Mouse (Mus musculus) heart, postnatal 0 days (tissue): ENCODE results near the gene Gal3st4. TPM values are rescaled to one million over a fixed set of nuclear protein-coding genes. Genes with fewer than 3 reads are reported as not detected.
A peak's percentile ranks its signal among the peaks of the same experiment; 100 is the strongest.

ENCODE experiments used
- ATAC-seq: fragments of 200-750 bp; cut with Nextera tagmentation; 2 replicates; pipeline ENCODE4 v1.8.0; 2017; ENCODE audit warnings: low read depth, moderate number of reproducible peaks, moderate library complexity; ENCODE audit not compliant: insufficient read depth
- DNase-seq: peaks from one replicate; pipeline ENCODE4 v3.0.0-alpha.2; 2016; ENCODE audit warnings: low spot score
- H3K27ac ChIP-seq: fragments of 300-500 bp; sonication (generic); 2 replicates; pipeline ENCODE4 v1.5.1; 2014; ENCODE audit warnings: low read depth, mild to moderate bottlenecking
- H3K27me3 ChIP-seq: fragments of 300-500 bp; sonication (generic); 2 replicates; pipeline ENCODE4 v1.6.1; 2014; ENCODE audit warnings: low read length, mixed read lengths; ENCODE audit not compliant: control insufficient read depth, insufficient read depth
- H3K36me3 ChIP-seq: fragments of 300-500 bp; sonication (generic); replicated peaks from 2 replicates; pipeline ENCODE4 v1.6.1; 2014; ENCODE audit warnings: low read length, mixed read lengths; ENCODE audit not compliant: control insufficient read depth, insufficient read depth
- H3K4me1 ChIP-seq: fragments of 300-500 bp; sonication (generic); 2 replicates; pipeline ENCODE4 v1.6.1; 2014; ENCODE audit warnings: antibody characterized with exemption; ENCODE audit not compliant: control insufficient read depth, insufficient read depth
- H3K4me2 ChIP-seq: fragments of 300-500 bp; sonication (generic); 2 replicates; pipeline ENCODE4 v1.6.1; 2014; ENCODE audit warnings: low read depth, mild to moderate bottlenecking, low read length, moderate library complexity
- H3K4me3 ChIP-seq: fragments of 300-500 bp; sonication (generic); 2 replicates; pipeline ENCODE4 v1.5.1; 2014; ENCODE audit warnings: low read depth, low read length
- H3K9ac ChIP-seq: fragments of 300-500 bp; sonication (generic); replicated peaks from 2 replicates; pipeline ENCODE4 v1.6.1; 2014; ENCODE audit warnings: low read depth, low read length, mixed read lengths
- H3K9me3 ChIP-seq: fragments of 300-500 bp; sonication (generic); replicated peaks from 2 replicates; pipeline ENCODE4 v1.6.1; 2016; ENCODE audit warnings: low read length; ENCODE audit not compliant: control insufficient read depth
- CTCF ChIP-seq: IDR thresholded peaks from 2 replicates; pipeline ENCODE4 v1.5.1; 2016; ENCODE audit warnings: antibody characterized with exemption, control low read depth, low read depth
- EP300 ChIP-seq: IDR thresholded peaks from 2 replicates; pipeline ENCODE4 v1.6.1; 2016; ENCODE audit warnings: antibody characterized with exemption, low read depth
- WGBS: fragments of 180-500 bp; shearing (Covaris S2); extraction: QIAGEN DNeasy Blood & Tissue Kit; methylation state at CpG from one replicate; pipeline ENCODE4 v1.1.7; 2014; 5-methylcytosine and 5-hydroxymethylcytosine counted together
- polyA plus RNA-seq: library from polyadenylated mRNA; unstranded; fragments of >200 nt; fragmentation: Nextera tagmentation; extraction: Ambion mirVana; gene quantifications from 2 replicates; pipeline ENCODE4 v1.2.1, GENCODE M21; 2015
- total RNA-seq: library from RNA; depleted of rRNA; stranded (reverse); fragments of >200 nt; gene quantifications from 2 replicates; pipeline ENCODE4 v1.2.3, GENCODE M21; 2014; ENCODE audit warnings: low replicate concordance; rRNA removed

Gal3st4 gene
- total RNA-seq, result not detected in 2 replicates
- 0.47 and 0.60 TPM in 2 replicates for polyA plus RNA-seq

- no peak for DNase-seq
- WGBS, result 3% methylated on average over 12 of the region's 12 CpGs
- no peaks in the 10 kb centered on the region for H3K36me3 ChIP-seq
- H3K4me3 ChIP-seq, result peak within 1 kb of the TSS; percentile 4
- H3K9me3 ChIP-seq, result no peaks in the 10 kb centered on the region
- no peak within 1 kb of the TSS for H3K9ac ChIP-seq
- H3K4me1 ChIP-seq, result no peaks in the 10 kb centered on the region
- TF ChIP-seq CTCF (no peak), EP300 (no peak)
- H3K27ac ChIP-seq, result no peak within 1 kb of the TSS
- no peak for ATAC-seq
- peaks cover 13% of the 10 kb centered on the region for H3K27me3 ChIP-seq
- H3K4me2 ChIP-seq, result peak within 1 kb of the TSS; percentile 16
Measured at GRCm38 (mm10) chr5:138272409-138272923, at the start of gene Gal3st4. Gene Gal3st4 (minus strand): TSS chr5:138272840.

DNA sequence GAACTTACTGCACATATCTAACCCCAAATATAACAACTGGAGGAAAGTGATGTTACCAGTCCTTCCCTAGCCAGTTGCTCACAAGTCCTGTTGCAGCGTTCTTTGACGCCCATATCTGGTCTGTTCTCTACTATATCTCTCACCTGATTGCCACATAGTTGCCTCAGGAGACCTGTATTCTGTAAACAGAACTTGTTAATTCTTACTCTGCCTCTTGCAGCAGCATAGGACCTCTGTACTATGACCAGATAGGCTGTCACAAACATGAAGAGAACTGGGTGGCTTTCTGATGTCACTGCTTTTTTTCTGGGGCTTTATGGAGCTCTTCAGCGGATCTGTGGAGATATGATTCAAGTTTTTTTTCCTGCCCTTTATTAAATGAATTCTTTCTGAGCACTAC is 40.2 kb upstream of the Gal3st4 start:
- no peaks in the 10 kb centered on the region for H3K4me1 ChIP-seq
- no peak for ATAC-seq
- H3K9ac ChIP-seq, result no peak overlapping the region
- no peak overlapping the region for H3K4me3 ChIP-seq
- no peak for TF ChIP-seq EP300
- no peak for TF ChIP-seq CTCF
- H3K27me3 ChIP-seq, result no peaks in the 10 kb centered on the region
- no peak overlapping the region for H3K27ac ChIP-seq
- no peak overlapping the region for H3K4me2 ChIP-seq
- DNase-seq, result no peak
- no peaks in the 10 kb centered on the region for H3K9me3 ChIP-seq
- WGBS, result 69% methylated on average over 3 of the region's 3 CpGs
- H3K36me3 ChIP-seq, result no peaks in the 10 kb centered on the region

DNA sequence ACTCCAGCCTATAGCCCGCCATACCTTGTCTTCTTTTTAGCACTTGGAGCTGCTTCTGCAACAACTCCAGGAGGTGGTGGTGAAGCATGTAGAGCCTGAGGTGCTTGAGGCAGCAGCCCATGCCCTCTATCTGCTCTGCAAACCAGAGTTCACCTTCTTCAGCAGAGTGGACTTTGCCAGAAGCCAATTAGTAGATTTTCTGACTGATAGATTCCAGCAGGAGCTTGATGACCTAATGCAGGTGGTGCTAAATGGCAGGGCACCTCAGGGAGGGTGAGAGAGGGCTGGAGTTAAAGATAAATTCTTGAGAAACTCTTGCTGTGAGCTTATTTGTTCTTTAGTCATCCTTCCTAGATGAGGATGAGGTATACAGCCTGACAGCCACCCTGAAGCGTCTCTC is 27.0 kb upstream of the Gal3st4 start:
- Histone ChIP-seq H3K4me2 (no peak overlapping the region), H3K27ac (no peak overlapping the region), H3K4me1 (no peaks in the 10 kb centered on the region), H3K9ac (no peak overlapping the region), H3K27me3 (no peaks in the 10 kb centered on the region), H3K9me3 (no peaks in the 10 kb centered on the region), H3K36me3 (no peaks in the 10 kb centered on the region), H3K4me3 (no peak overlapping the region)
- ATAC-seq, result no peak
- TF ChIP-seq CTCF (no peak), EP300 (no peak)
- no peak for DNase-seq
- 75% methylated on average over 2 of the region's 2 CpGs for WGBS

- Histone ChIP-seq H3K36me3 (no peaks in the 10 kb centered on the region), H3K27me3 (no peaks in the 10 kb centered on the region), H3K4me3 (no peak overlapping the region), H3K4me1 (no peaks in the 10 kb centered on the region), H3K9me3 (no peaks in the 10 kb centered on the region), H3K27ac (no peak overlapping the region), H3K4me2 (no peak overlapping the region), H3K9ac (no peak overlapping the region)
- DNase-seq (no peak), ATAC-seq (no peak)
- TF ChIP-seq CTCF (no peak), EP300 (no peak)
Measured at GRCm38 (mm10) chr5:138294158-138294557, 21.5 kb upstream of the Gal3st4 start.

DNA sequence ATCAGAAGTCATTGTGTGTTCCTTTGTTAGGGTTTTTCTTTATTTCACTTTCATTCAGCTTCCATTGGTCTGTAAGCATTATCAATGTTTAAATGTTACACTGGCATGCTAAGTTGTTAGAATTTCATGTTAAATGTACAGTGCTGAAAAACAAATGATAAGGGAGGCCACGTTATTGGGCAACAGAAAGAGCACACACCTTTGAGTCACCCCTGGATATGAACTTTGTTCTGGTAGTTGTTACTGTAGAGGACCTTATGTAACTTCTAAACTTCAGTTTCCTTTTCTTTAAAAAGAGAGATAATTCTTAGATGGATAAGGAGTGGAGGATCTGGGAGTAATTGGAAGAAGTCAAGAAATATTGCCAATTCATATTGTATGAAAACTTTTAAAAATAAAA is 19.0 kb upstream of the Gal3st4 start:
- TF ChIP-seq EP300 (no peak), CTCF (no peak)
- no peaks in the 10 kb centered on the region for H3K4me1 ChIP-seq
- H3K36me3 ChIP-seq, result no peaks in the 10 kb centered on the region
- H3K4me3 ChIP-seq, result no peak overlapping the region
- no peak overlapping the region for H3K9ac ChIP-seq
- no peak overlapping the region for H3K27ac ChIP-seq
- DNase-seq (no peak), ATAC-seq (no peak)
- H3K9me3 ChIP-seq, result no peaks in the 10 kb centered on the region
- H3K27me3 ChIP-seq, result no peaks in the 10 kb centered on the region
- WGBS, result 58% methylated on average over 1 of the region's 1 CpGs
- H3K4me2 ChIP-seq, result no peak overlapping the region

DNA sequence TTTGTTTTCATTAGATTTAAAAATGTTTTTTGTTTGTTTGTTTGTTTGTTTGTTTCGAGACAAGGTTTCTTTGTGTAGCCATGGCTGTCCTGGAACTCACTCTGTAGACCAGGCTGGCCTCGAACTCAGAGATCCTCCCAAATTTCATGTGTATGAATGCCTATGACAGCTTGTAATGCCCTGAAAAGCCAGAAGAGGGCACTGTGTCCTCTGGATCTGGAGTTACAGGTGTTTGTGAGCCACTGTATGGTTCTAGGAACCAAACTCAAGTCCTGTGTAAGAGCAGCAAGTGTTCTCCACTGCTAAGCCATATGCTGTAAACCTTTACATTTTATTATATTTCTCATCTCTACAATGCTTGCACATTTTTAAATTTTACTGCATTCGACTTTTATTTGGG is 15.2 kb upstream of the Gal3st4 start:
- no peak overlapping the region for H3K4me2 ChIP-seq
- no peaks in the 10 kb centered on the region for H3K36me3 ChIP-seq
- no peak for DNase-seq
- no peak for ATAC-seq
- TF ChIP-seq EP300 (no peak), CTCF (no peak)
- H3K4me1 ChIP-seq, result no peaks in the 10 kb centered on the region
- H3K9me3 ChIP-seq, result no peaks in the 10 kb centered on the region
- 74% methylated on average over 3 of the region's 3 CpGs for WGBS
- no peak overlapping the region for H3K27ac ChIP-seq
- no peaks in the 10 kb centered on the region for H3K27me3 ChIP-seq
- no peak overlapping the region for H3K4me3 ChIP-seq
- no peak overlapping the region for H3K9ac ChIP-seq
